Mouse (Mus musculus): Measurements from ENCODE around the gene Gtf3a. TPM values are rescaled to one million over a fixed set of nuclear protein-coding genes. Genes with fewer than 3 reads are reported as not detected.

Gtf3a gene
- polyA plus RNA-seq, 1 experiment, result 35.2 TPM

DNA sequence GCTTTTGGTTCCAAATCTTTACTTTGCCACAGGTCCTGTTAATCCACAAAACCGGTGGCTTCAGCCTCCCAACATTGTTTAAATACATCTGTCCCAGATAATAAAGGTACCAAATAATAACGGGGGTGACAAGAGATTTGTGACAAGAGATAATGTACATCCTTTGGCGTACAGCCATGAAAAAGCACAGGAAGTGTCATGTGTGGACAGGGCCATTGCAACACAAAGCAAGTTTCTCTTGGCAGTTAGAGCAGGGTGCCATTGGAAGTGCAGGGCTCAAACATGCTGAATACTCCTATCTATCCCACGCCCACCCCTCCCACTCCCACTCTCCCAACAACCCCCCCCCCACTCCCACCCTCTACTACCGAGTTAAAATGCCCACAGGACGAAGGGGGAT lies 46.5 kb downstream of the Gtf3a start:
- no peak for TF ChIP-seq POLR2A (IDR thresholded peaks at IDR 0.05; ENCODE audit: borderline replicate concordance, extremely low read depth, low read depth, low read length)
- no peak for TF ChIP-seq CTCF (IDR thresholded peaks at IDR 0.05; ENCODE audit: insufficient read depth, low read length)
- no peak overlapping the region for H3K4me3 ChIP-seq (replicated peaks; ENCODE audit: extremely low read depth, low read depth, low read length)
- 32% methylated on average over 6 of the region's 6 CpGs for WGBS
- H3K4me1 ChIP-seq (ENCODE audit: control insufficient read depth, insufficient read depth, low read length), result no peaks in the 10 kb centered on the region
- no peak for DNase-seq

DNA sequence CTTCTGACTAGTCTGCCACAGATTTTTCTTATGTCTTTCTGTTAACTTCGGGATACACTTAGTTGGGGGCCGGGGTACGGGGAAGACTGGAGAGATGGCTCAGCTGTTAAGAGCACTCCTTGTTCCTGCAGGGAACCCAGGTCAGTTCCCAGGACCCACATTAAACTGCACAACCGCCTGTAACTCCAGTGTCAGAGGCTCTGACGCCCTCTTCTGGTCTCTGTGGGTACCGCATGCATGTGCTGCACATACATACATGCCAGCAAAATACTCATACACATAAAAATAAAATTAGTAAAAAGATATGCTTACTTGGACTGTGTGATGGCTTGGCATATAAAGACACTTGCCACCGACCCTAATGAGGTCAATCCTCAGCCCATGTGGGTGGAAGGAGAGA lies 48.4 kb downstream of the Gtf3a start:
- no peak for DNase-seq
- no peak overlapping the region for H3K4me3 ChIP-seq (replicated peaks; ENCODE audit: extremely low read depth, low read depth, low read length)
- 87% methylated on average over 7 of the region's 7 CpGs for WGBS
- TF ChIP-seq POLR2A (IDR thresholded peaks at IDR 0.05; ENCODE audit: borderline replicate concordance, extremely low read depth, low read depth, low read length) (no peak), CTCF (IDR thresholded peaks at IDR 0.05; ENCODE audit: insufficient read depth, low read length) (no peak)
- H3K4me1 ChIP-seq (ENCODE audit: control insufficient read depth, insufficient read depth, low read length), result no peaks in the 10 kb centered on the region

DNA sequence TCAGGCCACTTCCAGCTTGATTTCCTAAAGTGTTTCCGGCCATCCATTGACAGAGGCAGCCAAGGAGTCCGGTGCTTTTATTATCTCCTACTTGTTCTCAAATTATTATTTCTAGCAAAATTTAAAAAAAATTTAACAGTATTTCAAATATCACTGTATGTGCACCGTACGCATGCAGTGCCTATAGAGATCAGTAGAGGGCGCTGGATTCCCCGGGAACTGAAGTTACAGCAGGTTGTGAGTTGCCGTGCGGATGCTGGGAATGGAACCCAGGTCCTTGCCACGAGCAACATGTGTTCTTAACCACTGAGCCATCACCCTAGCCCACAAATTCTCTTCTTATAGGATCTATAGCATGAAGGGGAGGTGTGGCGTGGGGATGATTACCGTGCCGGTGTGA lies 50.3 kb downstream of the Gtf3a start:
- TF ChIP-seq POLR2A (IDR thresholded peaks at IDR 0.05; ENCODE audit: borderline replicate concordance, extremely low read depth, low read depth, low read length) (no peak), CTCF (IDR thresholded peaks at IDR 0.05; ENCODE audit: insufficient read depth, low read length) (no peak)
- WGBS, result 90% methylated on average over 12 of the region's 12 CpGs
- no peak overlapping the region for H3K4me3 ChIP-seq (replicated peaks; ENCODE audit: extremely low read depth, low read depth, low read length)
- no peak for DNase-seq
- no peaks in the 10 kb centered on the region for H3K4me1 ChIP-seq (ENCODE audit: control insufficient read depth, insufficient read depth, low read length)

DNA sequence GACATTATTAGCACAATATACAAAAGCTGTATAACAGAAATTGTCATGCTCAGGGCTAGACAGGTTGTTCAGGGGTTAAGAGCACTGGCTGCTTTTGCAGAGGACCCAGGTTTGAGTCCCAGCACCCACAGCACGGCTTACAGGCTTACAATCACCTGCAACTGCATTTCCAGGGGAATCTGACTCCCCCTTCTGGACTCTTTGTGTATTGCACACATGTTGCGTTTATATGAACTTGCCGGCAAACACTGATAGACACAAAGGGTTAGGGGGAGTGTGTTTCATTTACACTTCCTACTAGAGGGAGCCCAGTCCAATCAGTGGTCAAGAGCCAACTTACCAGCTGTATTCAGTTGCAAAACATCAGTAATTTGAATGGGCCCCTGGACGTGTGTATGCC lies 52.9 kb downstream of the Gtf3a start:
- TF ChIP-seq CTCF (IDR thresholded peaks at IDR 0.05; ENCODE audit: insufficient read depth, low read length) (no peak), POLR2A (IDR thresholded peaks at IDR 0.05; ENCODE audit: borderline replicate concordance, extremely low read depth, low read depth, low read length) (no peak)

DNA sequence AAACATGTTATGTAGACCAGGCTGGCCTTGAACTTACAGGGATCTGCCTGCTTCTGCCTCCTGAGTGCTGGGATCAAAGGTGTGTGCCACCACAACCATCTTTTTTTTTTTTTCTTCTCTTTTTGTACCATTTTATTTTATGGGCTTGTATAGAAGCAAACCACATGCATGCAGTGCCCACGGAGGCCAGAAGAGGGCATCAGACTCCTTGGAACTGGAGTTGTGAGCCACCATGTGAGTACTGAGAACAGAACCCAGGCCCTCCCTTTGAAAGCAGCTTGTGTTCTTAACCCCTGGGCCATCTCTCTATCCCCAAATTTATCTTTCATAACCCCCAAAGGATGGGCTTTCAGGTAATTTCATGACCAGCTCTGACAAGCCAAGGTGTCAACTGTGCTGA lies 54.8 kb downstream of the Gtf3a start:
- no peaks in the 10 kb centered on the region for H3K4me1 ChIP-seq (ENCODE audit: control insufficient read depth, insufficient read depth, low read length)
- TF ChIP-seq CTCF (IDR thresholded peaks at IDR 0.05; ENCODE audit: insufficient read depth, low read length), result 0 out of 2 replicates have a peak, but pooled peaks have one; percentile 17
- no peak for TF ChIP-seq POLR2A (IDR thresholded peaks at IDR 0.05; ENCODE audit: borderline replicate concordance, extremely low read depth, low read depth, low read length)
- 57% methylated on average over 1 of the region's 1 CpGs for WGBS
- DNase-seq, result no peak
- no peak overlapping the region for H3K4me3 ChIP-seq (replicated peaks; ENCODE audit: extremely low read depth, low read depth, low read length)

More for the DNA sequence above, 52.9 kb downstream of the Gtf3a start:
- Histone ChIP-seq H3K4me3 (replicated peaks; ENCODE audit: extremely low read depth, low read depth, low read length) (no peak overlapping the region), H3K4me1 (ENCODE audit: control insufficient read depth, insufficient read depth, low read length) (no peaks in the 10 kb centered on the region)
- WGBS, result 80% methylated on average over 4 of the region's 4 CpGs
- no peak for DNase-seq

Other genes starting within 250 kb of the Gtf3a start
- 9.8 and 14.9 TPM in 2 replicates for gene Usp12, start 153.7 kb upstream of the Gtf3a start, polyA plus RNA-seq (2012; rRNA removed)
- gene Rpl21, start 115.8 kb upstream of the Gtf3a start, polyA plus RNA-seq (2012; rRNA removed), result 43.4 and 72.0 TPM in 2 replicates
- gene Rasl11a, start 103.6 kb upstream of the Gtf3a start, polyA plus RNA-seq (2012; rRNA removed), result 20.5 and 26.7 TPM in 2 replicates
- 7.8 and 8.6 TPM in 2 replicates for gene Mtif3, start 15.1 kb downstream of the Gtf3a start, polyA plus RNA-seq (2012; rRNA removed)
- 57.3 and 80.7 TPM in 2 replicates for gene Lnx2, start 127.9 kb downstream of the Gtf3a start, polyA plus RNA-seq (2012; rRNA removed)
- 31.6 and 36.8 TPM in 2 replicates for gene Polr1d, start 128.4 kb downstream of the Gtf3a start, polyA plus RNA-seq (2012; rRNA removed)
- not detected in 2 replicates for gene Gsx1, start 240.0 kb downstream of the Gtf3a start, polyA plus RNA-seq (2012; rRNA removed)